Mouse (Mus musculus) ES-Bruce4 (cell line): Measurements from ENCODE around the gene Flot1.

Experiments used
- CTCF ChIP-seq: IDR thresholded peaks from one replicate; pipeline ENCODE4 v1.8.1; 2011; ENCODE audit warnings: low read depth, low read length
- POLR2A ChIP-seq: IDR thresholded peaks from one replicate; pipeline ENCODE4 v1.8.1; 2011; ENCODE audit warnings: low read length; ENCODE audit not compliant: insufficient read depth

GRCm38 (mm10) chr17:35812307-35812706, 10.7 kb upstream of the Flot1 start:
- TF ChIP-seq CTCF (no peak), POLR2A (no peak)
